Mouse (Mus musculus) naive thymus-derived CD4-positive, alpha-beta T cell, adult 2 months (primary cell): ENCODE data around the gene Kel.

Source experiments
- DNase-seq: peaks from one replicate; pipeline ENCODE4 v3.0.0-alpha.2; 2011; ENCODE audit warnings: low read depth

The Kel gene

GRCm38 (mm10) chr6:41704123-41704522, at the start of gene Kel:
Gene Kel (minus strand): TSS chr6:41704339.
- DNase-seq: no peak

- no peak for DNase-seq
Measured at GRCm38 (mm10) chr6:41744664-41745392, 40.7 kb upstream of the Kel start.

- DNase-seq: no peak
Measured at GRCm38 (mm10) chr6:41741101-41741500, 37.0 kb upstream of the Kel start.

GRCm38 (mm10) chr6:41734719-41735470, 30.8 kb upstream of the Kel start:
- DNase-seq: no peak

- DNase-seq: peak; percentile 53
Measured at GRCm38 (mm10) chr6:41727989-41728609, 24.0 kb upstream of the Kel start.

- no peak for DNase-seq
Measured at GRCm38 (mm10) chr6:41721430-41721829, 17.3 kb upstream of the Kel start.

GRCm38 (mm10) chr6:41710281-41710680, 6.1 kb upstream of the Kel start:
- DNase-seq: no peak

- no peak for DNase-seq
Measured at GRCm38 (mm10) chr6:41706275-41706674, 2.1 kb upstream of the Kel start.

GRCm38 (mm10) chr6:41702928-41703327, 1.2 kb downstream of the Kel start:
- peak; percentile 53 for DNase-seq

- DNase-seq: no peak
Measured at GRCm38 (mm10) chr6:41701245-41701644, 2.9 kb downstream of the Kel start.

- DNase-seq: no peak
Measured at GRCm38 (mm10) chr6:41694407-41694806, 9.7 kb downstream of the Kel start.

GRCm38 (mm10) chr6:41692200-41692599, 11.9 kb downstream of the Kel start:
- DNase-seq: no peak

GRCm38 (mm10) chr6:41685596-41685995, 18.5 kb downstream of the Kel start:
- no peak for DNase-seq

- no peak for DNase-seq
Measured at GRCm38 (mm10) chr6:41684911-41685310, 19.2 kb downstream of the Kel start.

GRCm38 (mm10) chr6:41684131-41684530, 20.0 kb downstream of the Kel start, which contains the start of gene Llcfc1:
Gene Llcfc1 (plus strand): TSS chr6:41684431.
- DNase-seq: no peak

GRCm38 (mm10) chr6:41681656-41682055, 22.5 kb downstream of the Kel start:
- no peak for DNase-seq

- no peak for DNase-seq
Measured at GRCm38 (mm10) chr6:41680669-41681068, 23.5 kb downstream of the Kel start, which contains the start of gene Trpv5. Gene Trpv5 (minus strand): TSS chr6:41680769.

GRCm38 (mm10) chr6:41676530-41676929, 27.6 kb downstream of the Kel start:
- DNase-seq: no peak

- peak; percentile 57 for DNase-seq
Measured at GRCm38 (mm10) chr6:41662320-41662719, 41.8 kb downstream of the Kel start.

- no peak for DNase-seq
Measured at GRCm38 (mm10) chr6:41658487-41658886, 45.7 kb downstream of the Kel start.

- peak; percentile 10 for DNase-seq
Measured at GRCm38 (mm10) chr6:41654648-41655047, 49.5 kb downstream of the Kel start.

- no peak for DNase-seq
Measured at GRCm38 (mm10) chr6:41653173-41653572, 51.0 kb downstream of the Kel start.

- no peak for DNase-seq
Measured at GRCm38 (mm10) chr6:41646672-41647071, 57.5 kb downstream of the Kel start.
